Mouse (Mus musculus) kidney, postnatal 14 days (tissue): ENCODE measurements around the gene Hif3a.
"Not testable (repeated sequence)": the region's sequence is repeated elsewhere in the genome, so short reads cannot be mapped to it uniquely, and the experiment has no call there.

Experiments used
- DNase-seq: peaks from one replicate; pipeline ENCODE4 v3.0.0; 2022; ENCODE audit warnings: mixed read lengths

Gene Hif3a

DNA sequence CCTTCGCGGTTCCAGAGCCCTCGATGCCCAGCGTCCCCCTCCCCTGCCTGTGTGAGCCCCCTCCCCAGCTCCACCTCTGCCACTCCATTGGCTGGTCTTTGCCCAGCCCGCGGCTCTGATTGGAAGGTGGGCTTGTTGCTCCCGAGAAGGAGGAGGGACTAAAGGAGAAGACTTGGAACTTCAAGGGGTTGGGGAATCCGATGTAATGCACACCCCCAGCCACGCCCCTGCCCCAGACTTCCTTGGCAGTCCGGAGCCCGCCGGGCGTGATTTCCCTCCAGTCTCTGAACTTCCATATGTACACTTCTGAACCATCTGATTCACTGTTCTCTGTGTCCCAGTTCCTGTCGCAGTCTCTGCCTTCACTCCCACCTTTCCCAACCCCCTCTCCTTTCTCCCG is at the start of gene Hif3a:
Hif3a (minus strand) TSS at position 39 of the 400 bp plus-strand sequence.
- peak; percentile 86 for DNase-seq

DNA sequence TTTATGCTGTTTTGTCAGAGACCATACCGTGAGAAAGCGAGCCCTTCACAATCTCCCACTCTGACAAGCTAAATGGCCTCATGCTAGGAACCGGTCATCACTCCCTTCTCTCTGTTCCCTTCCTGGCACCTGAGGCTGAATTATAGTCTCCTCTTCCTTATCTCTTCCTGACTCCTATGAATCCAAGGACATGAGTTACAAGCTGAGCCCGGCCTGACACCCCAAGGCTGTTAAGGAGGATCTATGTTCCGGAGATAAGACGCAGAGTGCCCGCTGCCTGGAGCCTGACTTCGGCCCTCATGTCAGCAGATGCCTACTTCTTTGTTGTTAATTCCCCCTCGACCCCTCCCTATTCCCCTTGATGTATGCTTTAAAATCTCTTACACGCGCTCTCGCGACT is 39.4 kb upstream of the Hif3a start:
- not testable (repeated sequence) for DNase-seq

DNA sequence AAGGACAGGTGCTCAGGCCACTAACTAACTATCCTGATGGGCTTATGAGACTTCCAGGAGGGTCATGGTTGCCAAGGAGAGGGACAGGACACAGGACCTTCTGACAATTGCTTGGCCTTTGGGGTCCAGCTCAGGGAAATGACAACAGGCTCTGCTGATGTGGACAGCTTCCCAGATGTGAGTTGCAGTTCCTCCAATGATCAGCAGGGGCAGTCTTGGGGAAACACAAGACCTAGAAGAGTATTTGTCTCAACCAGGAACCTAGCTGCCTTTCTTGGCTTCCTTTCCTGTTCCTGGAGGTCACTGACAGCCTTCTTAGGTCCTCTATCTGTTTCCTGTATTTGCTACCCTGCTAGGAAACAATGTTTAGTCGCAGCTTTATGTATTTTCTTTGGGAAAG is 29.1 kb upstream of the Hif3a start:
- DNase-seq: no peak

DNA sequence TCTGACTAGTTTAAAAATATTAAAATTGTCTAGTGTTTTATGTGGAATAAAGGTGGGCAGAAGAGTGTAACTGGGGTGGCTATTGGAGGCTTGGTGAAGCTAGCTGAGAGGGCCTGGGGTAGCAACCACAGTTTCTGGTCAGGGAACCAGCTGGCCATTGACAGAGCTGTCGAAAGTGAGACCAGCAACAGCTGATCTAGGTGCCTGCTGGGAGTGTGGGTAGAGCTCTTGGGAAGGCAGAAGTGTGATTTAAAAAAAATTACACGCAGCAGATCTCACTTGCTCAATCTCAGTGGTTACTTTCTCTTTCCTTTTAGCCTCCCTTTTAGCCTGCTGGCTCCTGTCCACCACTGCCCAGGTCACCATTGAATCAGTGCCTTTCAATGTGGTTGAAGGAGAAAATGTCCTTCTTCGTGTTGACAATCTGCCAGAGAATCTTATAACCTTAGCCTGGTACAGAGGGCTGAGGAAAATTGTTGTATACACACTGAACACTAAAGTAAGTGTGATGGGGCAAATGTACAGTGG is 27.9 kb upstream of the Hif3a start:
- DNase-seq: no peak

DNA sequence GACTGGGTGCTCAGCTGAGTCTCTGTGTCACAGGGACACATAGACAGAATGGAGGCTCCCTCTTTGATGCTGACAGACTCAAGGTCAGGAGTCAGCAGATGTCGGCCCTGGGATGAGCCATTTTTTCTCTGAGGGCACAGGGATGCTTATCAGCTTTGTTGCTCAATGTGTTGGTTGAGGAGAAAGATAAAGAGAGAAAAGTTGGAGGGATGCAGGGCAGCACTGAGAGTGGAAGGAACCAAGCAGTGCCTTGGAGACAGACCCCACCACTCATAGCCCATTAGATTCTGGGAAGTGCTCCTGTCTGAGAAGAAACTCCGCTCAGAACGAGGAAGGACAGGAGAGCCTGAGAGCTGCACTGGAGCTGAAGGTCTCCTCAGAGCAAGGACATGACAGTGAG is 25.5 kb upstream of the Hif3a start:
- no peak for DNase-seq

DNA sequence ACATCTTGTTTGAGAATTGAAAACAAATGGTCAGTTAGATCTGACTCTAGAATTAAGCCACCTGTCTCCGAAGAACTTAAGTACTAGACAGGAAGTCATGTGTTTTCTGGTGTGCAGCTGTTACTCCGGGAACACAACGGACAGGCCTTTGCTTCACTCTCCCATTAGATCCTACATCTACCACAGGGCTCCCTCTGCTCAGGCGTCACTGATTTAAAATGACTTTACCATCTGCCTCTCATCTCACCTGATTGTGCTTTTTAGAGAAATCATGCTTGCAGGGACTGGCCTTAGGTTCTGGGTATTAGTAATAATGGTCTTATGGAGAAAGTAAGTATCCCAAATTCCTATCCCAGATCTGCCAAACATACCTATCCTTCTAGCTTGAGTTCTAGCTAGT is 20.5 kb upstream of the Hif3a start:
- DNase-seq: no peak

DNA sequence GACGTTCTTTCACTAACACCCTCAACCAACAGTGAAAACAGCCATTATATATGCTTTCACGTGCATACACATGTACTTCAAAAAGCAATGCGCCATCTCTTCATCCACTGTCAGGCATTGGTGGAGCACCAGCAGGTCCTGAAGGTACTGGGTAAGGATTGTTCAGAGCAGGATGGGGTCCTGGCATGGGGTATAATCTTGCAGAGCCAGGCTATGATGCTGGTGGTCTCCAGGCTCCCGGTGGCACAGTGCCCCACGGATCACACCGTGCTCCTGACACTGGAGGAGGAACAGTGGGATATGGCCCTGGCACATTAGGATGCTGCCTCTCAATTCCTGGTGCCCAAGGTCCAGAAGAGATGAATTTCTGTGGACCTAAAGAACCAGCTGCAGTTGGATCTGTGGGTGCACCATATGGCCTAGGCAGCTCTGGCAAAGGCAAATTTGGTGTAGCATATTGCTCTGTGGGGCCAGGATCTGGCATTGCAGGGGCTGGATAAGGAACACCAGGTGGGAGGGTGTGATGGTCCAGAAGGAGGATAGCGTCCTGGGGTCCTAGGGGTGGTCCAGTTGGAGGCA is 15.9 kb upstream of the Hif3a start:
- no peak for DNase-seq

DNA sequence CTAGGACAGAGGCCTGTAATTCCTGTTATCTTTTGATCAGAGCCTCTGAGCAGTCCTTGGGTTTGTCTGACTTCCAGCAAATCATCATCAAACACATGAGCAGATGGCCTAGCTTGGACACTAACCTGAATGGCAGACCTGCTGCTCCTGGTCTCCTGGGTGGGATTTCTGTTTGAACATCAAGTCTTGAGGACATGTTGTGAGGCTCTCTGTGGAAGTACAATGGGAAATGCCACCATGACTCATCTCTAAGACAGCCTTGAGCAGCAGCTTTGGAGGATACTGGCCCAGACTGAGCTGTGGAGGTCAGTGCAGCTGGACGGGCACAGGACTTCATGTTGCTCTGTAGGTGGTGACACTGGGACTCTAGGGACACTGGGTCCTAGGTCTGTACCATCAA is 14.3 kb upstream of the Hif3a start:
- no peak for DNase-seq

DNA sequence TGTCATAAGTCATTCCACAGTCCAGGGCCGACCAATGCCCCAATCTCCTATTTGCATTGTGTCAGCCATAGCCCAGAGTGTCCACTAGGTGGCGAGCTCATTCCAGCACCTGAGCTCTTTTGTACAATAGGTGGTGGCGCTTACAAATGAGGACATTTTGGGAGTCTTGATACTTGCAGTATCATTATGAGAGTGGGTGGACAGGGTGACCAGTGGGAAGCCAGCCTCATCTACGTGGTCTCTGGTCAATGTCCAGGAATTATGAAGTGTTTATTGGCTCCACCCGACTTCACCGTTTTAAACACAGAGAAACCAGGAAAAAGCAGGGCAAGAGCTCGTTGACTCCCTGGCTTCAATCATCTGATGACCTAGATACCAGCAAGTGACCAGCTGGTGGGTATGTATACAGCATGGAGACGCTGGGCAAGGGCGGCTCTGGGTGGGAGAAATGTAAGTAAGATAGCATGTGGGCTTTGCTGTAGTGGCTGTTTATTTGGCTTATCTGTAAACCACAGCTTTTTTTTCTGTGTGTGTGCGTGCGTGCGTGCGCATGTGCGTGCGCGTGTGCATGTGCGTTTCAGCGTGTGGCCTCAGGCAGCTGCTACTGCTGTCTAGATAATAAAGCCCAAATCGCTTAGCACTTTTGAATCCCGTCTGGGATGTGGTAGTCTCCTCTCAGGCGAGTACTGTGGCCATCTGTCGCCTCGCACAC is 11.8 kb upstream of the Hif3a start, which contains the start of gene Psg16:
Psg16 (plus strand) TSS at position 137 of the 712 bp plus-strand sequence.
- DNase-seq: peak; percentile 68

DNA sequence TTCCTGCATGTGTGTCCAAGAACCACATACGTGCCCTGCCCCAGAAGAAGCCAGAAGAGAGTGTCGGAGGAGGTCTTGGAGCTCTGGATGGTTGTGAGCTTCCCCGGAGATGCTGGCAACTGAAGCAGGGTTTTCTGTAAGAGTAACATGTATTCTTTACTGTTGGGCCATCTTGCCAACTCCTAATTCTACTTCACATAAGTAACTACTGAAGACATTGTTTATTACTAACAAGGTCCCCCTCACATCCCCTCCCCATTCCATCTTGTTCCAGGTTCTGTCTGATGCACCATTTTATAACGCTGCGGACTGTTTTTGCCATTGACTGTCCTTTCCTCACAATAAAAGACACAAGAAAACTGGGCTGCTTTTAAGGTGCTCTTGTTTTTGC is 11.3 kb upstream of the Hif3a start:
- DNase-seq: no peak

DNA sequence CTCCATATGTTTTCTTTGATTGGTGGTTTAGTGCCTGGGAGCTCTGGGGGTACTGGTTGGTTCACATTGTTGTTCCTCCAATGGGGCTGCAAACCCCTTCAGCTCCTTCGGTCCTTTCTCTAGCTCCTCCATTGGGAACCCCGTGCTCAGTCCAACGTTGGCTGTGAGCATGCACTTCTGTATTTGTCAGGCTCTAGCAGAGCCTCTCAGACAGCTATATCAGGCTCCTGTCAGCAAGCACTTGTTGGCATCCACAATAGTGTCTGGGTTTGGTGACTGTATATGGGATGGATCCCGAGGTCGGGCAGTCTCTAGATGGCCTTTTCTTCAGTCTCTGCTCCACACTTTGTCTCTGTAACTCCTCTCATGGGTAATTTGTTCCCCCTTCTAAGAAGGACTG is 5.4 kb upstream of the Hif3a start:
- not testable (repeated sequence) for DNase-seq

DNA sequence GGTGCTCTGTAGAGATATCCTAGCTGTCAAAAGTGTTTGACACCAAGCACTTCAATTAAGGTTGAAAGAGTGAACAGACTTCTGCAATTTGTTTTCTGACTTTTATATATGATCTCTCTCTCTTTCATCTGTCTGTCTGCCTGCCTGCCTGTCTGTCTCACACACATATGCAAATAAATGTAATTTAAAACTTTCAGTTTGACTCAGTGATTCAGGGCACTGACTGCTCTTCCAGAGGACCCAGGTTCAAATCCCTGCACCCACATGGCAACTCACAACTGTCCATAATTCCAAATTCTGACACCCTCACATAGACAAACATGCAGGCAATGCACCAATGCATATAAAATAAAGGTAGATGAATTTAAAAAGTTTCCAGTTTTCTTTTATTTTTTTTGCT is 4.8 kb upstream of the Hif3a start:
- DNase-seq: no peak

DNA sequence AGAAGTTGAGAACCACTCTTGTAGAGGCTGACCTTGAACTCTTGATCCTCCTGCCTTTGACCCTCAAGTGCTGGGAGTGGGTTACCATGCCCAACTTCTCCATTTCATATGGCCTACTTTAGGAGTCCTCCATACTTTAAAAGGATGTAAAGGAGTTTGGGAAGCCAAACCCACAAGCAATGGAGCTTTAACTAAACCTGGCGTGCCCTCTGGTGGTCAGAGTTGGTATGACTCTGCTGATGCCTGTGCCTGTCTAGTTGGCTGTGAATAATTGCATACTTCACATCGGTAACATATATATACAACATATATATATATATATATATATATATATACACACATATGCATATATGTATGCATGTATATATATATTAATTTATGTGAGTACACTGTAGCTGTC is 4.2 kb upstream of the Hif3a start:
- peak; percentile 86 for DNase-seq

DNA sequence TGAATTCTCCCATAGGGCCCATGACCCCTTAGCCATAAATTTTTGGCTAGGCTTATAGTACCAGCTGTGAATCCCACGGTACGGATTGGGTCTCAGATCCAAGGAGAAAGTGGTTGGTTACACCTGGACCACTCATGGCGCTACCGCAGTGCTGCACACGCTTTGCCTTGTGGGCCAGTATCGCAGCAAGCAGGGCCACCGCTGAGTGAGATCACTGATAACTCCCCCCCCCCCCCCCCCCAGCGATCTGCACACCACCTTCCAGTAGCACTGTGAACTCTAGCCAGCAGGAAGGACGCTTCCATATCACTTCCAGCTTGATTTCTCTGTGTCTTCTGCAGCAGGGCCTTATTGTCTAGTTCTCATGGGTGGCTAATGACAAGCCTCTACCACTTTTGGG is 3.4 kb upstream of the Hif3a start:
- no peak for DNase-seq

DNA sequence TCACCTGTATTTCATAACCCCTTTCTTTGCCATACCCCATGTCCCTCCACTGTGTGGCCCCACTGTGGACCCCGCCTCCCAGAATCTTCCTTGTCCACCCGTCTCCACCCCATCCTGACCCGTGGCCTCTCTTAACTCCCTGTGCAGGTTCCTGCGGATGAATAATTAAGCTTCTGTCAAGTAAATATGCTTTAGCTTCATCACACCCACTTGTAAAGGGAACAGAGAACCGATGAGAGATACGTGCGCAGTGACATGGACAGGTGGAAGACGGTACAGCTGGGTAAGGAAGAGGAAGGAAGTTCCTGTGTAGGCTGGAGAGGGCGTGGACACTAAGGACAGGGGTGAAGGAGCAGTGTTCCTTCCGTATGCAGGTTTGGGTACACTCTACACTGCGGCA is 618 bp upstream of the Hif3a start:
- peak; percentile 70 for DNase-seq

DNA sequence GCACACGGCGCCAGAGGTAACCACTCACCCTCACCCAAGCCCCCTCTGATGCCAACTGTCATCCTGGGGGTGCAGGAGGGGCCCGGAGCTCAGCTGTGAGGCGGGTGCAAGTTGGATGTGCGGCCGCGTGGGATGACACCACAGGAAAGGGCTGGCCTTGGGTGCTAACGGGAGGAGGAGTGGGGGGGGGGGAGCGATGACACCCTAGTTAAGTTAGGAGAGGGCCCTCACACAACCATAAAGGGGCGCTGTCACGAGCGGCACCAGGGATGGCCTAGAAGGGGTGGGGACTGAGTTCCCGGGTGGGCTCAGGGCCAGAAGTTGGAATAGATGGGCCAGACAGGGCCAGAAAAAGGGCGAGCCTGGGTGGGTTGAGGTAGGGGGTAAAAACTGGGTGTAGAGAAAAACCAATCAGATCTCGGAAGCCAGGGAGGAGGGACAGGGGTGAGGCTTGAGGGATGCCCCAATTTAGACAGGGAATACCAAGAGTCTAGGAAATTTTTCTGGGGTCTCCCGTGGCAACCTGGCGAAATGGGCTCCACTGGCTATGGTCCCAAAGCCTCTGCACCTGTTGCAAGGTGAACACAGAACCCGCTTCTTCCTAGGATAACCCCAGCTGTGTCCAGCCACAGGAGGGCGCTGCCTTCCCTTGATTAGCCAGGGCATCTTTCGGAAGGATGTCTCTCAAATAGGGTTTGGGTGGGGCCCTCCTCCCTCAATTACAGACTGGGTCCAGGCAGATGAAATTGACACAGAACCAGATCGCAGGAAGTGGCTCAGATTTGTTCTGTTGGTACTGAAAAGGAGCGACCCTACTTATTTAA is 1.2 kb downstream of the Hif3a start:
- DNase-seq: peak; percentile 44

DNA sequence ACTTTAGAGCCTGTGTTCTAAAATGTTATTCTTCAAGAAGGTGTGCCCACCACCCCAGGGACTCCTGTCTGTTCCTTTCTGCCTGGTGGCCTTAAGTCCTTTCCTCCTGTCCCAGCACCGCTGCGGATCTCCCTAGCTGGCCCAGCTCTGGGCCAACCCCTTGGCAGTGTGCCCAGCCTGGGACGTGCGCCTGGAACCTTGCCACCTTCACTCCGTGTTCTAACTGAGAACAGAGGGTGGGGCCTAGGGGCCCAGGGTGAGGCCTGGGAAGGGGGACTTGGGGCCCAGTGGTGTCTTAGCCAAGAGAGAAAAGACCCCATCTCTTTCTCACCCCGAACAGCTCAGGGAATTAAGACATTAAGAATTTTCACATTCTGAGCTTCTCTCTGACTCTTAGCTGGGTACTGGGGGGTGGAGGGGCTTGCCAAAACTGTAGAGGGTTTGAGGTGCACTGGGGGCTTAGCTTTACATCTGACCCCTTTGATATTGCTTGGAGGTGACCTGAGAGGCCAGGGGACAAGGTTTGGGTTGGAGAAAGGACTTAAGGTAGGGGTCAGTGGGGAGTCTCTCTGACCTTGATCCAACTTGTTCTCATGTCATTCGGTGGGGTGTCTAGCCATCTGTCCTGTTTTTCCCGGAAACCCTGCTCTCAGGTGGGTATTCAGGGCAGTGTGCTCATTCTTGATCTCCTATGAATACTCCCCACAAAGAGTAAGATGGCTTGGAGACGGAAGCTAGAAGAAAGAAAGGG is 2.0 kb downstream of the Hif3a start:
- DNase-seq: peak; percentile 98

DNA sequence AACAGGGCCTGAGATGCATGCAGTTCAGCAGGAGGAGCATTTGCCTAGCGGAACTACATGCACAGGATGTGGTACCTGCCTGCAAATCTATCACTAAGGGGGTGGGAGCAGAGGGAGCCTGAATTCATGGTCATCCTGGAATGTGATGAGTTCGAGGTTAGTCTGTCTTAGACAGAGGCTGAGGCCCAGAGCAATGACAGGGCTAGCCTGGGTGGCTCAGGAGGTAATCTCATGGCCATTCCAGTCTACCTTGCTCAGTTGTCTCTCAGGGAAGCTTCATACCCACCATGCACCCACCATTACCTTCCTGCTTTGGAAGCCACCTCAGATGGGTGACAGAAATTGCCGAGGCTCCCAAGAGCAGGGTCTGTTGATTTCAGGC is 2.8 kb downstream of the Hif3a start:
- DNase-seq: no peak

DNA sequence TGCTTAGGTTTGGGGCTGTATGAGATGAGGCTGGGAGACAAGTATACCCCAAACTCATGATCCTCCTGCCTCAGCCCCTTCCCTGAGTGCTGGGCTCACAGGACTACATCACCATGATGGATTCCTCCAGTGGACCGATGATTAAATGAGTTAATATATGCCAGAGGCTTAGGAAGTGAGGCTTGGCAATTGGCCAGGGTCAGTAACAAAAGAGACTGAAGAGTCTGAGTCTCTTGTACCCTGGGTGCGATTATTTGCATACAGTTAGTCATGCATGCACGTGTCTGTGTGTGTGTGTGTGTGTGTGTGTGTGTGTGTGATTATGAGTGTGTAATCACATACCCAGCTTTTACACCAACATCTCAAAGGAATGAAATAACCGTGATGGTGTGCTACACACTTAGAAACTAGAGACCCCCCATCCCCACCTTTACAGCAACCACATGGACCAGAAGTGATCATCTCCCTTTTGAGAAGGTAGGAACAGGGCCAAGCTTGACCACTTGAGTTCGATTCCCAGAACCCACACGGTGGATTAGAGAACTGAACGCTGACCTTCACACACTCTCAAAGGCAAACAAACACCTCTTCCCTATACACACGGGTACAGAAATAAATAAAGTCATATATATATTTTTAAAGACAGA is 3.3 kb downstream of the Hif3a start:
- DNase-seq: peak; percentile 89

DNA sequence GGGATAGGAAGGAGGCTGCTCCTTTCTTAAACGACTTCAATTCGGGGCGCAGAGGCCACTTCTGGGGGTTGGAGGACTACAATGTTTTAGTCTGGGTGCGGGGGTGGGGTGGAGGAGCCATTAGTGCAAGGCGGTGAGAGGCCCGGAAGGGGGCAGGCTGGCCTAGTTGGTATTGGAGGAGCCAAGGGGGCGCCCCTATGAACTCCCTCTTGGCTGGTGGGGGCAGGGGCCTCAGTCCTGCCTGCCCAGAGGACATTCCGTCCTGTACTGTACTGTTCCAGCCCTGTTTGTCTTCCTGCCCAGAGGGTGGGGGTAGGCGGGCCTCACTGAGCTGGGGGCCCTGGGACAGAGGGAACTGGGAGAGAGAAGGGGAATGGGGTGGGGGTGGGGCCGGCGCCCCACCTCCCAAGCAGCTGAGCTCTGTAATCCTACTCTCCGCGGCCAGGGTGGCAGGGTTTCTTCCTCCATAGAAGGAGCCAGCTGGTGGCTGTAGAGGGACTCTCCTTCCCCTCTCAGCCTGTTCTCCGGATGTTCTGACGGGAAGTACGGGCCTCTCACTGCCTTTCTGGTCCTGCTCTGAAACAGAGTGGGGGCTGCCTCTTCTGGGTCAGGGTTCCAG is 4.0 kb downstream of the Hif3a start:
- DNase-seq: peak; percentile 95

DNA sequence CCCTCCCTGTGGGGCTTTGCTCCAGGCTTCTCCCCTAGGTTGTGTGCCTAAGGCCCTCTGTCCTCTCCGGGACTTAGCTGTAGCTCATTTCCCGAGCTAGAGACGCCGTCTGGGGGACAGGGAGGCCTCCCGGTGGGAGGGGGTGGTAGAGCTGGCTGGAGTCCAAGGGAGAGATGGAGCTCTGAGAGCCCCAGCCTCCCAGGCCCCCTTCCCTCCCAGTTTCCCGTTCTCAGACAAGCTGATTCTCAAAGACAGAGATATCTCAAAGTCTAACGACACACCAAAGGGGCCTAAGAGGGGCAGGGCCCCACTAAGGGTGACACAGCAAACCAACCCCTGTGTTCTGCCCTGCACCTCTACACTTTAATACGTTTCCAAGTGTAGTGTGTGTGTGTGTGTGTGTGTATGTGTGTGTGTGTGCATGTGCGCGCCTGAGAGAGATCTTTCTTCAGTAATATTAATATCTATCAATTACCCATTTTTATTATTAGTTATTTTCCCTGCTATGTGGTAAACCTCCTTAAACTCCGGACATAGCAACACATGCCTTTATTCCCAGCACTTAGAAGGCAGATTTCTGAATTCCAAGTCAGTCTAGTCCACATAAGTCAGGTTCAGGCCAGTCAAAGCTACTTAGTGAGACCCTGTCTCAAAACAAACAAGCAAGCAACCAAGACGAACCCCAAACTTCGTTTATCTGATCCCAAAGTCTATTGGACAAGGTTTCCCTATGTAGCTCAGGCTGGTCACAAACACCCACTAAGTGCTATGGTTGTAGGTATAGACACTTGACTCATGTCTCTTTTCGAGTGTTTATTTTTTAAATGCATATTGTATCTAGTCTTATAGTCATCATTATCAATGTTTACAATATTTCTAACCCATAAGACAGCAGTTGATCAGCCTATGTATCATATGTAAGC is 5.4 kb downstream of the Hif3a start:
- DNase-seq: peak; percentile 68
